Mouse (Mus musculus) MEL (cell line): ENCODE data around the gene Faim2. TPM values are rescaled to one million over a fixed set of nuclear protein-coding genes. Genes with fewer than 3 reads are reported as not detected.

ENCODE experiments used
- DNase-seq: peaks from one replicate; pipeline ENCODE4 v3.0.0; 2011; ENCODE audit warnings: low read depth, low spot score
- H3K27ac ChIP-seq: 2 replicates; pipeline ENCODE4 v1.5.1; 2012; ENCODE audit warnings: low read depth, mild to moderate bottlenecking, control low read depth, low read length, moderate library complexity; ENCODE audit not compliant: control insufficient read depth
- H3K27me3 ChIP-seq, 2 experiments: fragments of 150-350 bp in 1 of 2; sonication (generic) in 1 of 2; 2 replicates each; pipeline ENCODE4 v1.6.1; 2012; ENCODE audit warnings: low read length in 2 of 2, mild to moderate bottlenecking in 2 of 2, improper control_type of control experiment in 1 of 2, moderate library complexity in 1 of 2; ENCODE audit not compliant: insufficient read depth in 2 of 2, control insufficient read depth in 1 of 2
- H3K36me3 ChIP-seq, 2 experiments: 2 replicates each; pipeline ENCODE4 v1.6.1; 2012 to 2014; ENCODE audit warnings: low read length in 2 of 2, improper control_type of control experiment in 1 of 2, inconsistent platforms in 1 of 2, mild to moderate bottlenecking in 1 of 2; ENCODE audit not compliant: insufficient read depth in 2 of 2, control insufficient read depth in 1 of 2
- H3K4me1 ChIP-seq, 2 experiments: fragments of 150-350 bp in 1 of 2; sonication (generic) in 1 of 2; 2 replicates each; pipeline ENCODE4 v1.6.1; 2012; ENCODE audit warnings: low read length in 2 of 2, improper control_type of control experiment in 1 of 2, mild to moderate bottlenecking in 1 of 2; ENCODE audit not compliant: insufficient read depth in 2 of 2, control insufficient read depth in 1 of 2
- H3K4me3 ChIP-seq, 2 experiments: fragments of 150-350 bp in 1 of 2; sonication (generic) in 1 of 2; 2 replicates each; pipeline ENCODE4 v1.5.1; 2012; ENCODE audit warnings: low read depth in 2 of 2, low read length in 2 of 2, mild to moderate bottlenecking in 2 of 2, moderate library complexity in 2 of 2, control low read depth in 1 of 2, improper control_type of control experiment in 1 of 2; ENCODE audit not compliant: control insufficient read depth in 1 of 2, insufficient read depth in 1 of 2
- H3K79me2 ChIP-seq: 2 replicates; pipeline ENCODE4 v1.6.1; 2012; ENCODE audit warnings: mild to moderate bottlenecking, low read length, moderate library complexity; ENCODE audit not compliant: control insufficient read depth, poor library complexity, insufficient read depth
- H3K9ac ChIP-seq: 2 replicates; pipeline ENCODE4 v1.6.1; 2012; ENCODE audit warnings: low read depth, mild to moderate bottlenecking, control low read depth, low read length, moderate library complexity; ENCODE audit not compliant: control insufficient read depth, poor library complexity, severe bottlenecking
- H3K9me3 ChIP-seq: fragments of 150-350 bp; sonication (generic); replicated peaks from 2 replicates; pipeline ENCODE4 v1.6.1; 2012; ENCODE audit warnings: mild to moderate bottlenecking, low read length, improper control_type of control experiment, moderate library complexity; ENCODE audit not compliant: insufficient read depth
- CHD2 ChIP-seq: IDR thresholded peaks from 2 replicates; pipeline ENCODE4 v1.6.1; 2011; ENCODE audit warnings: low read length, improper control_type of control experiment
- CTCF ChIP-seq, 3 experiments: IDR thresholded peaks in 2 of 3; conservative IDR thresholded peaks in 1 of 3; 2 replicates each; pipeline ENCODE4 v1.5.1; 2011 to 2012; ENCODE audit warnings: low read length in 3 of 3, low read depth in 2 of 3, mild to moderate bottlenecking in 2 of 3, improper control_type of control experiment in 1 of 3, inconsistent platforms in 1 of 3, mixed read lengths in 1 of 3, moderate library complexity in 1 of 3; ENCODE audit not compliant: control insufficient read depth in 1 of 3, insufficient read depth in 1 of 3, poor library complexity in 1 of 3, severe bottlenecking in 1 of 3
- E2F4 ChIP-seq: IDR thresholded peaks from 2 replicates; pipeline ENCODE4 v1.6.1; 2011; ENCODE audit warnings: low read depth, low read length, improper control_type of control experiment, borderline replicate concordance
- EP300 ChIP-seq, 2 experiments: IDR thresholded peaks; 2 replicates each; pipeline ENCODE4 v1.6.1; 2011; ENCODE audit warnings: improper control_type of control experiment in 2 of 2, low read length in 2 of 2, low read depth in 1 of 2, mild to moderate bottlenecking in 1 of 2
- GABPA ChIP-seq: IDR thresholded peaks from 2 replicates; pipeline ENCODE4 v1.6.1; 2012; ENCODE audit warnings: low read depth, mild to moderate bottlenecking, inconsistent platforms, low read length, improper control_type of control experiment, moderate library complexity
- GATA1 ChIP-seq: IDR thresholded peaks from 2 replicates; pipeline ENCODE4 v1.6.1; 2011; ENCODE audit warnings: low read depth, low read length, improper control_type of control experiment
- HCFC1 ChIP-seq: IDR thresholded peaks from 2 replicates; pipeline ENCODE4 v1.6.1; 2012; ENCODE audit warnings: low read depth, mild to moderate bottlenecking, inconsistent platforms, low read length, improper control_type of control experiment, moderate library complexity
- JUND ChIP-seq: IDR thresholded peaks from 2 replicates; pipeline ENCODE4 v1.6.1; 2011; ENCODE audit warnings: low read depth, mild to moderate bottlenecking, improper control_type of control experiment, low read length
- KAT2A ChIP-seq: conservative IDR thresholded peaks from 2 replicates; pipeline ENCODE4 v1.6.1; 2012; ENCODE audit warnings: low read depth, low read length, improper control_type of control experiment, inconsistent platforms
- MAX ChIP-seq: IDR thresholded peaks from 2 replicates; pipeline ENCODE4 v1.6.1; 2011; ENCODE audit warnings: low read length, improper control_type of control experiment
- MAZ ChIP-seq: IDR thresholded peaks from 2 replicates; pipeline ENCODE4 v1.6.1; 2012; ENCODE audit warnings: low read depth, mild to moderate bottlenecking, inconsistent platforms, low read length, improper control_type of control experiment
- MXI1 ChIP-seq: IDR thresholded peaks from 2 replicates; pipeline ENCODE4 v1.6.1; 2011; ENCODE audit warnings: mild to moderate bottlenecking, low read depth, low read length, improper control_type of control experiment
- MYB ChIP-seq: IDR thresholded peaks from 2 replicates; pipeline ENCODE4 v1.6.1; 2011; ENCODE audit warnings: mild to moderate bottlenecking, low read depth, low read length, improper control_type of control experiment
- NRF1 ChIP-seq: IDR thresholded peaks from 2 replicates; pipeline ENCODE4 v1.6.1; 2014; ENCODE audit warnings: low read depth, mild to moderate bottlenecking, inconsistent platforms, low read length, improper control_type of control experiment, moderate library complexity; ENCODE audit not compliant: poor library complexity, insufficient read depth, severe bottlenecking
- POLR2AphosphoS5 ChIP-seq: IDR thresholded peaks from 2 replicates; pipeline ENCODE4 v1.6.1; 2012; ENCODE audit warnings: low read depth, borderline replicate concordance, mild to moderate bottlenecking, inconsistent platforms, low read length, moderate library complexity, mixed read lengths
- RAD21 ChIP-seq: IDR thresholded peaks from 2 replicates; pipeline ENCODE4 v1.6.1; 2011; ENCODE audit warnings: mild to moderate bottlenecking, low read depth, low read length, improper control_type of control experiment
- RCOR1 ChIP-seq: IDR thresholded peaks from 2 replicates; pipeline ENCODE4 v1.6.1; 2012; ENCODE audit warnings: low read depth, mild to moderate bottlenecking, inconsistent platforms, low read length, improper control_type of control experiment
- SIN3A ChIP-seq: IDR thresholded peaks from 2 replicates; pipeline ENCODE4 v1.6.1; 2012; ENCODE audit warnings: low read length, improper control_type of control experiment, inconsistent platforms
- TAL1 ChIP-seq: IDR thresholded peaks from 2 replicates; pipeline ENCODE4 v1.6.1; 2012; ENCODE audit warnings: mild to moderate bottlenecking, inconsistent platforms, low read length, moderate library complexity, mixed read lengths
- UBTF ChIP-seq: IDR thresholded peaks from 2 replicates; pipeline ENCODE4 v1.6.1; 2012; ENCODE audit warnings: low read depth, mild to moderate bottlenecking, inconsistent platforms, low read length, improper control_type of control experiment, moderate library complexity, borderline replicate concordance; ENCODE audit not compliant: insufficient read depth
- ZC3H11A ChIP-seq: IDR thresholded peaks from 2 replicates; pipeline ENCODE4 v1.6.1; 2012; ENCODE audit warnings: low read depth, mild to moderate bottlenecking, inconsistent platforms, low read length, improper control_type of control experiment
- polyA plus RNA-seq, 2 experiments: library from polyadenylated mRNA; stranded (reverse) in 1 of 2; unstranded in 1 of 2; fragments of >175 nt in 1 of 2; fragments of >200 nt in 1 of 2; gene quantifications; 2 replicates each; pipeline versions ENCODE4 v1.2.1 to v1.2.4; 2012; ENCODE audit warnings: low replicate concordance in 2 of 2, low read depth in 1 of 2; ENCODE audit not compliant: insufficient read length in 2 of 2, insufficient read depth in 1 of 2, missing spikeins in 1 of 2
- total RNA-seq: library from RNA; depleted of rRNA; stranded (reverse); fragments of 300-350 nt; gene quantifications from 2 replicates; pipeline ENCODE4 v1.2.3, GENCODE M21; 2012

The Faim2 gene
- total and polyA plus RNA-seq, 3 experiments = 0.06 to 0.08 TPM; not detected in 1

DNA sequence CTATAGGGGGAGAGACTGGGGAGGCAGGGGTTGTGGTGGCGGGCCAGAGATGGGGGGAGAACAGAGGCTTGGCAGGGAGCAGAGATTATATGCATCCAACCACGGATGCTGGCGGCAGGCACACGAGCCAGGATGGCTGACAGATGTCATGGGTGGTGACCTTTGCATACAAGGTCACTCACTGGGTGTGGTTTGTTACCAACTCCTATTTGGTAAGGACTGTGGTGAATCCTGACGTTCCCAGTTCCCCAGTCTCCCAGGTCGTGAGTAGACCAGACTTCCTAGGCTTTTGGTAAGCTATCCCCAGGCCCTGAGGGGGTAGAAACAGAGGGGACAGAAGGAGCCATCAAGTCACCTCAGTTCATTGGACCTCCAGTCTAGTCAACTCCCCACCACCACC, 40.7 kb upstream of the Faim2 start:
- no peak overlapping the region for H3K27ac ChIP-seq
- no peak overlapping the region for H3K4me3 ChIP-seq
- H3K4me1 ChIP-seq = no peaks in the 10 kb centered on the region
- H3K27me3 ChIP-seq = peaks cover 12 to 21% of the 10 kb centered on the region in 2 experiments
- no peak overlapping the region for H3K9ac ChIP-seq
- no peaks in the 10 kb centered on the region for H3K79me2 ChIP-seq
- no peaks in the 10 kb centered on the region for H3K36me3 ChIP-seq
- no peaks in the 10 kb centered on the region for H3K9me3 ChIP-seq
- DNase-seq = no peak
- TF ChIP-seq MXI1 (no peak), E2F4 (no peak)

- Histone ChIP-seq H3K9ac (no peak overlapping the region), H3K4me3 (no peak overlapping the region), H3K9me3 (no peaks in the 10 kb centered on the region), H3K27me3 (peaks cover 10 to 18% of the 10 kb centered on the region in 2 experiments), H3K27ac (no peak overlapping the region), H3K79me2 (no peaks in the 10 kb centered on the region), H3K4me1 (no peaks in the 10 kb centered on the region), H3K36me3 (no peaks in the 10 kb centered on the region)
- DNase-seq = no peak
- TF ChIP-seq CTCF (IDR thresholded peaks at IDR 0.05 in 2 of 3, conservative IDR thresholded peaks at IDR 0.05 in 1 of 3; ENCODE audit: control insufficient read depth in 1 of 3, insufficient read depth in 1 of 3, low read depth in 2 of 3, low read length in 3 of 3, poor library complexity in 1 of 3, severe bottlenecking in 1 of 3) (no peak), ZC3H11A (no peak), RCOR1 (no peak), RAD21 (no peak), JUND (no peak), MAZ (no peak), MAX (no peak), EP300 (IDR thresholded peaks at IDR 0.05; ENCODE audit: low read depth in 1 of 2, low read length in 2 of 2) (no peak), HCFC1 (no peak), MXI1 (no peak), NRF1 (no peak), GABPA (no peak), POLR2AphosphoS5 (no peak), MYB (no peak), KAT2A (no peak), TAL1 (no peak), CHD2 (no peak), UBTF (no peak), GATA1 (no peak), SIN3A (no peak)
Measured at GRCm38 (mm10) chr15:99567371-99567770, 39.4 kb upstream of the Faim2 start.
